Mouse (Mus musculus): ENCODE data around the gene Gm6169. TPM values are rescaled to one million over a fixed set of nuclear protein-coding genes. Genes with fewer than 3 reads are reported as not detected.
A peak's percentile ranks its signal among the peaks of the same experiment; 100 is the strongest.

Gene Gm6169
- polyA plus RNA-seq, 1 experiment from 2014 or later, result 0.92 TPM

- peak; percentile 84 for ATAC-seq
Measured at GRCm38 (mm10) chr13:97086316-97086715, 12.7 kb downstream of the Gm6169 start.

GRCm38 (mm10) chr13:97082432-97082831, 16.6 kb downstream of the Gm6169 start:
- H3K27ac ChIP-seq (ENCODE audit: low read depth), result no peak overlapping the region
- peak; percentile 79 for ATAC-seq
- 88% methylated on average over 7 of the region's 7 CpGs for whole genome bisulfite sequencing (ENCODE audit: insufficient replicate concordance)

More at GRCm38 (mm10) chr13:97086316-97086715, 12.7 kb downstream of the Gm6169 start:
- DNase-seq, result peak; percentile 55
- Histone ChIP-seq H3K4me2 (ENCODE audit: low read depth, low read length) (no peak overlapping the region), H3K9me3 (ENCODE audit: low read length) (no peaks in the 10 kb centered on the region), H3K9ac (replicated peaks) (no peak overlapping the region), H3K4me3 (ENCODE audit: low read depth, low read length) (no peak overlapping the region), H3K36me3 (replicated peaks; ENCODE audit: insufficient read depth, low read length) (no peaks in the 10 kb centered on the region), H3K27me3 (ENCODE audit: insufficient read depth, low read length) (no peaks in the 10 kb centered on the region), H3K27ac (ENCODE audit: low read depth) (no peak overlapping the region), H3K4me1 (ENCODE audit: insufficient read depth) (no peaks in the 10 kb centered on the region)
- WGBS (ENCODE audit: insufficient replicate concordance), result 79% methylated on average over 7 of the region's 9 CpGs
- TF ChIP-seq EP300 (IDR thresholded peaks at IDR 0.05; ENCODE audit: low read depth), result no peak
- TF ChIP-seq CTCF (IDR thresholded peaks at IDR 0.05; ENCODE audit: low read depth), result no peak

GRCm38 (mm10) chr13:97080615-97081014, 18.4 kb downstream of the Gm6169 start:
- no peak for ATAC-seq

More at GRCm38 (mm10) chr13:97082432-97082831, 16.6 kb downstream of the Gm6169 start:
- TF ChIP-seq EP300 (IDR thresholded peaks at IDR 0.05; ENCODE audit: low read depth), result no peak
- no peak for TF ChIP-seq CTCF (IDR thresholded peaks at IDR 0.05; ENCODE audit: low read depth)
- DNase-seq, result no peak
- no peaks in the 10 kb centered on the region for H3K27me3 ChIP-seq (ENCODE audit: insufficient read depth, low read length)
- no peak overlapping the region for H3K9ac ChIP-seq (replicated peaks)
- H3K4me2 ChIP-seq (ENCODE audit: low read depth, low read length), result no peak overlapping the region
- no peaks in the 10 kb centered on the region for H3K36me3 ChIP-seq (replicated peaks; ENCODE audit: insufficient read depth, low read length)
- H3K4me3 ChIP-seq (ENCODE audit: low read depth, low read length), result no peak overlapping the region
- no peaks in the 10 kb centered on the region for H3K9me3 ChIP-seq (ENCODE audit: low read length)
- H3K4me1 ChIP-seq (ENCODE audit: insufficient read depth), result no peaks in the 10 kb centered on the region

GRCm38 (mm10) chr13:97080201-97080600, 18.8 kb downstream of the Gm6169 start:
- 75% methylated on average over 2 of the region's 2 CpGs for WGBS (ENCODE audit: insufficient replicate concordance)
- H3K4me1 ChIP-seq (ENCODE audit: insufficient read depth), result no peaks in the 10 kb centered on the region
- TF ChIP-seq CTCF (IDR thresholded peaks at IDR 0.05; ENCODE audit: low read depth), result no peak
- TF ChIP-seq EP300 (IDR thresholded peaks at IDR 0.05; ENCODE audit: low read depth), result no peak
- no peak overlapping the region for H3K9ac ChIP-seq (replicated peaks)
- H3K9me3 ChIP-seq (ENCODE audit: low read length), result no peaks in the 10 kb centered on the region
- no peaks in the 10 kb centered on the region for H3K36me3 ChIP-seq (replicated peaks; ENCODE audit: insufficient read depth, low read length)
- no peak overlapping the region for H3K4me2 ChIP-seq (ENCODE audit: low read depth, low read length)
- H3K4me3 ChIP-seq (ENCODE audit: low read depth, low read length), result no peak overlapping the region
- no peak overlapping the region for H3K27ac ChIP-seq (ENCODE audit: low read depth)
- no peak for ATAC-seq
- no peaks in the 10 kb centered on the region for H3K27me3 ChIP-seq (ENCODE audit: insufficient read depth, low read length)
- DNase-seq, result no peak

More at GRCm38 (mm10) chr13:97080615-97081014, 18.4 kb downstream of the Gm6169 start:
- H3K4me1 ChIP-seq (ENCODE audit: insufficient read depth), result no peaks in the 10 kb centered on the region
- no peaks in the 10 kb centered on the region for H3K9me3 ChIP-seq (ENCODE audit: low read length)
- no peaks in the 10 kb centered on the region for H3K27me3 ChIP-seq (ENCODE audit: insufficient read depth, low read length)
- TF ChIP-seq CTCF (IDR thresholded peaks at IDR 0.05; ENCODE audit: low read depth) (no peak), EP300 (IDR thresholded peaks at IDR 0.05; ENCODE audit: low read depth) (no peak)
- no peak for DNase-seq
- no peak overlapping the region for H3K9ac ChIP-seq (replicated peaks)
- H3K36me3 ChIP-seq (replicated peaks; ENCODE audit: insufficient read depth, low read length), result no peaks in the 10 kb centered on the region
- H3K4me3 ChIP-seq (ENCODE audit: low read depth, low read length), result no peak overlapping the region
- no peak overlapping the region for H3K27ac ChIP-seq (ENCODE audit: low read depth)
- no peak overlapping the region for H3K4me2 ChIP-seq (ENCODE audit: low read depth, low read length)
- WGBS (ENCODE audit: insufficient replicate concordance), result 81% methylated on average over 3 of the region's 3 CpGs

GRCm38 (mm10) chr13:97077556-97077955, 21.5 kb downstream of the Gm6169 start:
- H3K4me1 ChIP-seq (ENCODE audit: insufficient read depth), result no peaks in the 10 kb centered on the region
- H3K27ac ChIP-seq (ENCODE audit: low read depth), result no peak overlapping the region
- no peak overlapping the region for H3K4me3 ChIP-seq (ENCODE audit: low read depth, low read length)
- H3K27me3 ChIP-seq (ENCODE audit: insufficient read depth, low read length), result peaks cover 13% of the 10 kb centered on the region
- no peak for TF ChIP-seq CTCF (IDR thresholded peaks at IDR 0.05; ENCODE audit: low read depth)
- no peak for TF ChIP-seq EP300 (IDR thresholded peaks at IDR 0.05; ENCODE audit: low read depth)
- no peak overlapping the region for H3K9ac ChIP-seq (replicated peaks)
- no peaks in the 10 kb centered on the region for H3K9me3 ChIP-seq (ENCODE audit: low read length)
- WGBS (ENCODE audit: insufficient replicate concordance), result 89% methylated on average over 2 of the region's 2 CpGs
- H3K4me2 ChIP-seq (ENCODE audit: low read depth, low read length), result no peak overlapping the region
- H3K36me3 ChIP-seq (replicated peaks; ENCODE audit: insufficient read depth, low read length), result no peaks in the 10 kb centered on the region
- ATAC-seq, result no peak
- no peak for DNase-seq

GRCm38 (mm10) chr13:97073497-97073896, 25.5 kb downstream of the Gm6169 start:
- H3K36me3 ChIP-seq (replicated peaks; ENCODE audit: insufficient read depth, low read length), result no peaks in the 10 kb centered on the region
- no peak overlapping the region for H3K27ac ChIP-seq (ENCODE audit: low read depth)
- no peaks in the 10 kb centered on the region for H3K9me3 ChIP-seq (ENCODE audit: low read length)
- no peak overlapping the region for H3K4me2 ChIP-seq (ENCODE audit: low read depth, low read length)
- peaks cover 34% of the 10 kb centered on the region for H3K27me3 ChIP-seq (ENCODE audit: insufficient read depth, low read length)
- no peak overlapping the region for H3K4me3 ChIP-seq (ENCODE audit: low read depth, low read length)
- no peak for DNase-seq
- TF ChIP-seq CTCF (IDR thresholded peaks at IDR 0.05; ENCODE audit: low read depth) (no peak), EP300 (IDR thresholded peaks at IDR 0.05; ENCODE audit: low read depth) (no peak)
- H3K9ac ChIP-seq (replicated peaks), result no peak overlapping the region
- 46% methylated on average over 1 of the region's 1 CpGs for WGBS (ENCODE audit: insufficient replicate concordance)
- peaks cover 11% of the 10 kb centered on the region for H3K4me1 ChIP-seq (ENCODE audit: insufficient read depth)
- ATAC-seq, result no peak

Data from liver, postnatal 0 days (tissue).